Mouse (Mus musculus): ENCODE results near the gene Slc7a9. TPM values are rescaled to one million over a fixed set of nuclear protein-coding genes. Genes with fewer than 3 reads are reported as not detected.

Slc7a9 gene
- polyA plus RNA-seq, 1 experiment from 2014 or later, result 0.21 TPM

- no peak for ATAC-seq (ENCODE audit: insufficient number of reproducible peaks, insufficient read depth, low FRiP score, low TSS enrichment, low read depth)
- Histone ChIP-seq H3K4me2 (no peak overlapping the region), H3K9me3 (no peaks in the 10 kb centered on the region), H3K9ac (replicated peaks) (no peak overlapping the region), H3K36me3 (no peaks in the 10 kb centered on the region), H3K27ac (no peak overlapping the region), H3K4me1 (replicated peaks) (no peaks in the 10 kb centered on the region), H3K27me3 (no peaks in the 10 kb centered on the region), H3K4me3 (replicated peaks) (no peak overlapping the region)
- 76% methylated on average over 4 of the region's 4 CpGs for WGBS
These were observed 12.4 kb downstream of the Slc7a9 start for GRCm38 (mm10) chr7:35460971-35461370.

GRCm38 (mm10) chr7:35465027-35465426 lies 16.4 kb downstream of the Slc7a9 start:
- Histone ChIP-seq H3K27ac (no peak overlapping the region), H3K27me3 (no peaks in the 10 kb centered on the region), H3K4me2 (no peak overlapping the region), H3K36me3 (no peaks in the 10 kb centered on the region), H3K4me3 (replicated peaks) (no peak overlapping the region), H3K9me3 (no peaks in the 10 kb centered on the region), H3K9ac (replicated peaks) (no peak overlapping the region), H3K4me1 (replicated peaks) (no peaks in the 10 kb centered on the region)
- ATAC-seq (ENCODE audit: insufficient number of reproducible peaks, insufficient read depth, low FRiP score, low TSS enrichment, low read depth), result no peak
- WGBS, result 92% methylated on average over 5 of the region's 5 CpGs

DNA sequence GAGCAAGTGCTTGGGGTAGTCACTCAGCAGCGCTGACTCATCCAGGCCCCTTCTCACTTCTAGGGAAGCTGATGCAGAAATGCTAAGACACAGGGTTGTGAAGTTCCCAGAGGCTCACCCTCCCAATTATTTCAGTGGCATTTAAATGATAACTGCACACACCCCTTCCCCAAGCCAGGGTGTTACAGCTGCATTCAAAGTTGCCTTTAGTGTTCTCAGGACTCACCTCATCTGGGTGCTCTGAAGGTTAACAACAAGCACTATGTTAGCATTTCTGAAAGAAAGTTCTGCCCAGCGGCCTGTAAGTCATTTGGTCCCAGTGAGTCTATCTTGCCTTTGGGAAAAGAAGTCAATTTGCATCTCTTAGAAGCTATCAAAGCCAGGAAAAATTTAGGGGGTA lies 19.3 kb downstream of the Slc7a9 start:
- Histone ChIP-seq H3K4me2 (no peak overlapping the region), H3K27me3 (no peaks in the 10 kb centered on the region), H3K4me3 (replicated peaks) (no peak overlapping the region), H3K9me3 (no peaks in the 10 kb centered on the region), H3K36me3 (no peaks in the 10 kb centered on the region), H3K9ac (replicated peaks) (no peak overlapping the region), H3K27ac (no peak overlapping the region), H3K4me1 (replicated peaks) (no peaks in the 10 kb centered on the region)
- no peak for ATAC-seq (ENCODE audit: insufficient number of reproducible peaks, insufficient read depth, low FRiP score, low TSS enrichment, low read depth)
- WGBS, result 56% methylated on average over 2 of the region's 2 CpGs

DNA sequence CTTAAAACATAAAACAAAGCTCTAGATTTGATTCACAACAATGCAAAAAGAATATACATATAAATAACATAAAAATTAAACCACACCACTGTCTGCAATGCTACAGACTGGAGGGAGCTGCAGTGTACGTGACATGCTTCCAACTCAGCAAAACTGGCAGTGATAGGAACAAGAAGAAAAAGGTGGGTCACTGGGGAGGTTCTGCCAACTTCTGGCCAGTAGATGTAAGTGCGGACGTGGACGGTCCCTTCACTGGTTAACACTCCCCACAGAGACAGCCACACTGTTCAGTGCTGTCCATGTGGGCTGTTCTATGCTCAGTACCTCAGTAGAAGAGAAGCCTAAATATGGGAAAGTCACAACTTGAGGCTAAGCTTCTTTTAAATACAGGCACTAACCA lies 22.2 kb downstream of the Slc7a9 start:
- Histone ChIP-seq H3K4me3 (replicated peaks) (no peak overlapping the region), H3K36me3 (no peaks in the 10 kb centered on the region), H3K4me1 (replicated peaks) (peaks cover 5% of the 10 kb centered on the region; the same call in 1 of the 2 replicates), H3K9ac (replicated peaks) (no peak overlapping the region), H3K27ac (no peak overlapping the region), H3K4me2 (no peak overlapping the region), H3K9me3 (no peaks in the 10 kb centered on the region), H3K27me3 (no peaks in the 10 kb centered on the region)
- WGBS, result 53% methylated on average over 4 of the region's 4 CpGs
- ATAC-seq (ENCODE audit: insufficient number of reproducible peaks, insufficient read depth, low FRiP score, low TSS enrichment, low read depth), result no peak

- Histone ChIP-seq H3K4me1 (replicated peaks) (peaks cover 5% of the 10 kb centered on the region; the same call in 1 of the 2 replicates), H3K9me3 (no peaks in the 10 kb centered on the region), H3K4me2 (no peak overlapping the region), H3K9ac (replicated peaks) (no peak overlapping the region), H3K4me3 (replicated peaks) (no peak overlapping the region), H3K27me3 (no peaks in the 10 kb centered on the region), H3K36me3 (no peaks in the 10 kb centered on the region), H3K27ac (no peak overlapping the region)
- no peak for ATAC-seq (ENCODE audit: insufficient number of reproducible peaks, insufficient read depth, low FRiP score, low TSS enrichment, low read depth)
- 82% methylated on average over 2 of the region's 2 CpGs for WGBS
These were observed 27.9 kb downstream of the Slc7a9 start for GRCm38 (mm10) chr7:35476457-35476856.

DNA sequence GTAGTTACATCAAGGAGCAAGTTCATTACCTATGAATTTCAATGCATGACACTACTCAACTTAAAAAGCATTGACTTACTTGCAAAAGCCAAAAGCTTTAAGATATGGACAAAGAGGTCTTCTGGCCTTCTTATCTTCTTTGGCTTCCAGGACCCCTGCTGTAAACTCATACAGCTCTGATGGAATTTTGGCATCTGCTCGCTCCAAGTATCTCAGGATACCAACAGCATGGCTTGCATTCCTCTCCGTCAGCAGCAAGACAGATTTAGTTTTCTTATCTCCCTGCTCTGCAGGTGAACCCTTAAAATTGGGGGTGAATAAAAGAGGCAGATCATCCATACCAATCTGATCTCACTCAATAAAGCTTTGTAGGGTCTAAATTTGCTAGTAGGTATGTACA lies 36.5 kb downstream of the Slc7a9 start:
- Histone ChIP-seq H3K4me1 (replicated peaks) (no peaks in the 10 kb centered on the region), H3K27me3 (no peaks in the 10 kb centered on the region), H3K4me2 (no peak overlapping the region), H3K9ac (replicated peaks) (no peak overlapping the region), H3K9me3 (no peaks in the 10 kb centered on the region), H3K4me3 (replicated peaks) (no peak overlapping the region), H3K36me3 (no peaks in the 10 kb centered on the region), H3K27ac (no peak overlapping the region)
- WGBS, result 87% methylated on average over 2 of the region's 2 CpGs
- no peak for ATAC-seq (ENCODE audit: insufficient number of reproducible peaks, insufficient read depth, low FRiP score, low TSS enrichment, low read depth)

DNA sequence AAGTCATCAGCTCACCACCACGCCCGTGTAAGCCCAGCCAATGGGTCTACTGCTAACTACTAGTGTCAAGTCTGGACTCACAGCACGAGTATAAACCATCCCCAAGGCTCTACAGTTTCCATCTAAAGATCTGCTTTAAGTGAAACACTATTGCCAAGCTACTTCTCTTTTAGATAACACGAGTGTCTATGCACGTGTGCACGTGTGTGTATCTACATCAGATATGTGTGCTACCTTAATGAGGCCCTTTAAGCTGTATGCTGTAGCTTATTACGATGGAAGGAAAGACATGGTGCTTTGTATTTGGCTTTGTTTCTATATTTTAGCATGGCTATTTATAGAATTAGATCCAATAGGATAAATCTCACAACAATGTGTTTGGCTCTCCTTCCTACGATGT lies 38.0 kb downstream of the Slc7a9 start:
- 89% methylated on average over 8 of the region's 8 CpGs for WGBS
- no peak for ATAC-seq (ENCODE audit: insufficient number of reproducible peaks, insufficient read depth, low FRiP score, low TSS enrichment, low read depth)
- Histone ChIP-seq H3K9ac (replicated peaks) (no peak overlapping the region), H3K4me2 (no peak overlapping the region), H3K9me3 (no peaks in the 10 kb centered on the region), H3K36me3 (no peaks in the 10 kb centered on the region), H3K4me3 (replicated peaks) (no peak overlapping the region), H3K27me3 (no peaks in the 10 kb centered on the region), H3K27ac (no peak overlapping the region), H3K4me1 (replicated peaks) (no peaks in the 10 kb centered on the region)

- no peak overlapping the region for H3K4me3 ChIP-seq (replicated peaks)
- no peak overlapping the region for H3K4me2 ChIP-seq
- H3K27ac ChIP-seq, result no peak overlapping the region
- no peaks in the 10 kb centered on the region for H3K36me3 ChIP-seq
- H3K9ac ChIP-seq (replicated peaks), result no peak overlapping the region
- H3K27me3 ChIP-seq, result no peaks in the 10 kb centered on the region
- no peaks in the 10 kb centered on the region for H3K4me1 ChIP-seq (replicated peaks)
- WGBS, result 95% methylated on average over 2 of the region's 2 CpGs
- ATAC-seq (ENCODE audit: insufficient number of reproducible peaks, insufficient read depth, low FRiP score, low TSS enrichment, low read depth), result no peak
- no peaks in the 10 kb centered on the region for H3K9me3 ChIP-seq
These were observed 41.6 kb downstream of the Slc7a9 start for GRCm38 (mm10) chr7:35490186-35490585.

- no peak for ATAC-seq (ENCODE audit: insufficient number of reproducible peaks, insufficient read depth, low FRiP score, low TSS enrichment, low read depth)
- WGBS, result 73% methylated on average over 1 of the region's 1 CpGs
- H3K4me1 ChIP-seq (replicated peaks), result no peaks in the 10 kb centered on the region
These were observed 42.4 kb downstream of the Slc7a9 start for GRCm38 (mm10) chr7:35491005-35491404.

GRCm38 (mm10) chr7:35497516-35497915 lies 48.9 kb downstream of the Slc7a9 start:
- no peaks in the 10 kb centered on the region for H3K36me3 ChIP-seq
- H3K9me3 ChIP-seq, result no peaks in the 10 kb centered on the region
- no peak overlapping the region for H3K4me3 ChIP-seq (replicated peaks)
- no peak overlapping the region for H3K4me2 ChIP-seq
- H3K27me3 ChIP-seq, result no peaks in the 10 kb centered on the region
- H3K4me1 ChIP-seq (replicated peaks), result 0 out of 2 replicates have a peak, but pooled peaks cover 8% of the 10 kb centered on the region
- no peak for ATAC-seq (ENCODE audit: insufficient number of reproducible peaks, insufficient read depth, low FRiP score, low TSS enrichment, low read depth)
- 91% methylated on average over 2 of the region's 2 CpGs for WGBS
- H3K27ac ChIP-seq, result no peak overlapping the region
- H3K9ac ChIP-seq (replicated peaks), result no peak overlapping the region

More at GRCm38 (mm10) chr7:35491005-35491404, 42.4 kb downstream of the Slc7a9 start:
- no peak overlapping the region for H3K9ac ChIP-seq (replicated peaks)
- H3K27me3 ChIP-seq, result no peaks in the 10 kb centered on the region
- H3K4me3 ChIP-seq (replicated peaks), result no peak overlapping the region
- H3K27ac ChIP-seq, result no peak overlapping the region
- no peaks in the 10 kb centered on the region for H3K36me3 ChIP-seq
- no peaks in the 10 kb centered on the region for H3K9me3 ChIP-seq
- H3K4me2 ChIP-seq, result no peak overlapping the region

- 22% methylated on average over 4 of the region's 4 CpGs for WGBS
- 0 out of 2 replicates have a peak, but pooled peaks cover 8% of the 10 kb centered on the region for H3K4me1 ChIP-seq (replicated peaks)
- no peaks in the 10 kb centered on the region for H3K27me3 ChIP-seq
- no peaks in the 10 kb centered on the region for H3K9me3 ChIP-seq
- no peak overlapping the region for H3K9ac ChIP-seq (replicated peaks)
- H3K4me2 ChIP-seq, result peak overlapping the region; percentile 13; the same call in 1 of the 2 replicates
- no peak overlapping the region for H3K4me3 ChIP-seq (replicated peaks)
- no peaks in the 10 kb centered on the region for H3K36me3 ChIP-seq
- peak; percentile 75; the same call in 1 of the 2 replicates for ATAC-seq (ENCODE audit: insufficient number of reproducible peaks, insufficient read depth, low FRiP score, low TSS enrichment, low read depth)
- H3K27ac ChIP-seq, result no peak overlapping the region
These were observed 53.4 kb downstream of the Slc7a9 start for GRCm38 (mm10) chr7:35501995-35502394.

All from limb, embryonic 12.5 days (tissue).